Comparison of ENCODE assay signal across 20 mouse cellular contexts in the genomic region with DNA sequence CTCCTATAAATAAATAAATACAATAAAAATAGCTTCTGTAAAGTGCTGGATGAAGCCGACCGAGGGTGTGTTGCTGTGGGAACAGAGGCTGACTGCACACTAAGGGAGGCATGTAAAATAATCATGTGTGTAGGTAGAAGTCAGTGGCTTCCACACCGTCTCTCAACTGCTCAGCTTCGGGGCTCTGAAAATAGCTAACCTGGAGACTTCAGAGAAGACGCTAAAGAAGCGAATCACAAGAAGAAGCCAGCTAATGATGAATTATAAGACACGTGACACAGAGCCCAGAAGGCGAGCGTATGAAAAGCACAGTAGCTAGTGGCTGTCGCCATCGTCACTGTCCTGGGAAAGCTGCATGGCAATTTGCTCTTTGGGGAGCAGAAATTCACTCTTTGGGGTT. TPM values are rescaled to one million over a fixed set of nuclear protein-coding genes. Genes with fewer than 3 reads are reported as not detected.
"Had no signal": no experiment of that assay in that cellular context is flagged by ENCODE, and none has a peak within 500 bp of the region (broad histone marks: within the 10 kb centered on the region; RNA-seq: fewer than 3 reads in every experiment).

No protein-coding gene starts in this region.

- DNase-seq: kidney, adult 11 months; kidney, adult 9 months; kidney, postnatal 36 days; lung, embryonic 14.5 days; lung, postnatal 10 days; lung, postnatal 4 days; thymus, postnatal 4 days had no signal

- H3K9ac ChIP-seq: limb, embryonic 15.5 days; liver, embryonic 12.5 days; lung, embryonic 14.5 days had no signal

- H3K4me2 ChIP-seq: limb, embryonic 15.5 days; liver, embryonic 12.5 days; lung, embryonic 14.5 days had no signal

- H3K27ac ChIP-seq: kidney, postnatal 0 days; limb, embryonic 15.5 days; liver, embryonic 12.5 days; stomach, postnatal 0 days had no signal

- ATAC-seq: liver, embryonic 12.5 days had no signal

- H3K9me3 ChIP-seq: limb, embryonic 15.5 days; liver, embryonic 12.5 days; megakaryocyte, embryonic 14.5 days had no signal

- H3K36me3 ChIP-seq: limb, embryonic 15.5 days; liver, embryonic 12.5 days had no signal

- H3K4me3 ChIP-seq: limb, embryonic 15.5 days; liver, embryonic 12.5 days; megakaryocyte, embryonic 14.5 days had no signal

RNA-seq across cellular contexts. Expression of gene Gm26897, which starts 29.4 kb away (rescaled TPM):
- total RNA-seq: layer of hippocampus, adult 18-20 months; layer of hippocampus, postnatal 14 days; left cerebral cortex, adult 18-20 months; left cerebral cortex, postnatal 25 days had no signal
- polyA plus RNA-seq: intestine, embryonic 14.5 days; kidney, postnatal 0 days; limb, embryonic 11.5 days; limb, embryonic 15.5 days; liver, embryonic 12.5 days; liver, embryonic 16.5 days; lung, embryonic 14.5 days; neural tube, embryonic 14.5 days; stomach, postnatal 0 days had no signal
